Mouse (Mus musculus): ENCODE data around the gene Slc22a2.

DNA sequence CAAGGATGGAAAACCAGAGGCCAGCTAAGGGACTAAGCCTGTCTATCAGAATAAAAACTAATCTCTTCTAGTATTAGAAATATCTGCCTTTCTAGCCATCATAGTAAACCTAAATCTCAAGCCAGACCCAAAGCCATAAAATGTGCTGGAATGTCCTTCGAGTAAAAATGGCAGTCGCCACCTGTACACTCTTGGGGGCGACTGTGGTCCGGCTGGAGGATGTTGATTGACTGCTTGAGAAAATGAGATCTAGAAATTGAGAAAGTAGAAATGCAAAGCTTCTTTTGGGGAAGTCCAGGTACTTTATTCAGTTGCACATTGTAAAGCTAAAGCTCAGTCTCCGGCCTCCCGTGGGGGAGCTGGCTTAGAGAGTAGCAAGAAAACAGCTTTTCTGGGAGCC is 18.5 kb upstream of the Slc22a2 start:
- TF ChIP-seq TAL1 (IDR thresholded peaks at IDR 0.05; ENCODE audit: low read length), result no peak
- no peak for TF ChIP-seq GATA1 (IDR thresholded peaks at IDR 0.05; ENCODE audit: low read length)

All from erythroblast, embryonic 14.5 days (primary cell).